Mouse (Mus musculus): ENCODE measurements around the gene Ptprb.

The Ptprb gene

DNA sequence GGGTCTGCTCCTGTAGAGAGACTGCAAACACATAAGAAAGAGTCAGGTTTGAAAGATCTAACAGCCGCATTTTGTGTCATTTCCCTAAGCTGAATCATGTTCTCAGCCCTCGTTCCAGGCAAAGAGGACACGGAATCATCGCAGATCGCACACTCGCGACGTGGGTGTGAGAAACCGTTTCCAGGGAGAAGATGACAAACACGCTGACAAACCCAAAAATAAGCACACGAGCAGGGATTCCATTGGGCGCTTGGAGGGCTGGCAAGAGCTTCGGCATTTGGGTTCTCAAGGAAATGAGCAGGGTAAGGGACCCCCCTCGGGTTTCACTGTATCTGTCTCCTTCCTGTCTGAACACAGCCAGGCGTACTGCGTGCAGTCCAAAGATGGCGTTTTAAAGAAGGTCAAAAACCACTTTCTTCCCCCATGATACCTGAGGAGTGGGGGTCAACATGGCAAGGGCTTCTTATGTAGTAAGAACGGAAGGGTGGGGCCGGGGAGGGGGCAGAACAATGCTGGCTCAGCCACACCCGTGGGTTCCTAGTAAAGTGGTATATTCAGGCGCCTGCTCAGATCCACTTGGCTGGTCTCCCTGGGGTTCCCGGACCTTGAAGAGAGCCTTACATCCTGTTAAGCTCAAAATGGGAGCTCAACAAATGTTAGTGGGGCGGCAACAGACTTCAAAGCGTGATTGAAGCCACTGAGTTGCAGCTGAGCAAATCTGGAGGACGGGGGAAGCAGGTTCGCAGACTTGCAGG lies 152.9 kb downstream of the Ptprb start:
- DNase-seq = peak; percentile 90

- peak; percentile 32 for DNase-seq
These were observed 157.1 kb downstream of the Ptprb start for GRCm38 (mm10) chr10:116432421-116432820.

DNA sequence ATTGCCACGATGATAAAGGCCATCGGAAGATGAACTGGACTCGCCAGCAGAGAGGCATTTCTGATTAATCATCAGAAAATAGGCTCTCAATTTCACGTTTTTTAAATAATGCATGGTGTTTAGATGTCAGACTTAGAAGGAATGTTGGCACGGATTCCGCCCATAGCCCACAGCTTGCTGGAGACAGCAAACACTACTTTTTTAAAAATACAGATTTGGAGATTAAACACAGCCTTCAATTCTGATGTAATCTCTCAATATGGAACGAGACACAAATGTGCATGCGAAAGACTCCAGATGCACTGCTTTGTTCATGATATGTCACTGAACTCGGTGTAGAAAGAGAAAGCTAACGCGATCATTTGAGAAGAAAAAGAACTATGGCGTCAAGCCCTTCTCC lies 160.1 kb downstream of the Ptprb start:
- no peak for DNase-seq

All from right cerebral cortex, adult 18-20 months (tissue).